In the genomic region with DNA sequence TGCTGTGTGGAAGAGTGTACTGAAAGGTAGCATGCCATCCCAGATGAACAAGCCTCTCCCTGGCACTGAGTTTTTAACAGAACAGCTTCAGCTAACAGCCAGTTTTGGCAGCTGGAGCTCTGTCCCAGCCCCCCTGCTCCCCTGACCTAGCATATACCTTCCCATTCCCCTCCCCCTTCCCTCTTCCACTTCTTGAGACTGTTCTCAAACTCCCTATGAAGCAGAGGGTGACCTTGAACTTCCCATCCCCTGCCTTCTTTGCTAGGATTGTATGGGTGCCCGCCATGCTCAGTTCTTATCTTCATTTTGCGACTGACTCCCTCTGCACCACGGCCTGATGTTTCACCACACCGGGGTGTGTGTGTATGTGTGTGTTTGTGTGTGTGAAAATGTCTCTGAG, we compare ENCODE assay signal across 25 mouse cellular contexts.
DNase-seq lines count a peak whose midpoint lies in the region; ATAC-seq lines count a peak whose summit lies in the region.
"Had no signal": no experiment of that assay in that cellular context is flagged by ENCODE, and none has a peak within 500 bp of the region (broad histone marks: within the 10 kb centered on the region; RNA-seq: fewer than 3 reads in every experiment).

No protein-coding gene starts in this region.

- no peak overlapping the region for H3K9ac ChIP-seq in forebrain, embryonic 11.5 days (ENCODE audit: low read length)
- no peak overlapping the region for H3K9ac ChIP-seq in forebrain, embryonic 15.5 days (replicated peaks)
- no peak overlapping the region for H3K9ac ChIP-seq in kidney, embryonic 14.5 days (ENCODE audit: low read depth, low read length)
- H3K9ac ChIP-seq in neural tube, embryonic 14.5 days (replicated peaks; ENCODE audit: low read depth, low read length), result no peak overlapping the region
- H3K9ac ChIP-seq in neural tube, embryonic 15.5 days (replicated peaks), result no peak overlapping the region
- H3K9ac ChIP-seq: embryonic facial prominence, embryonic 15.5 days; liver, embryonic 15.5 days; midbrain, embryonic 12.5 days had no signal

- H3K36me3 ChIP-seq in forebrain, embryonic 11.5 days (ENCODE audit: control insufficient read depth, insufficient read depth, low read length), result no peaks in the 10 kb centered on the region
- no peaks in the 10 kb centered on the region for H3K36me3 ChIP-seq in forebrain, embryonic 15.5 days
- no peaks in the 10 kb centered on the region for H3K36me3 ChIP-seq in kidney, embryonic 14.5 days (ENCODE audit: control insufficient read depth, insufficient read depth, low read length)
- no peaks in the 10 kb centered on the region for H3K36me3 ChIP-seq in neural tube, embryonic 14.5 days (ENCODE audit: control insufficient read depth, insufficient read depth, low read length)
- no peaks in the 10 kb centered on the region for H3K36me3 ChIP-seq in neural tube, embryonic 15.5 days
- H3K36me3 ChIP-seq in embryonic facial prominence, embryonic 10.5 days (replicated peaks), result no peaks in the 10 kb centered on the region
- H3K36me3 ChIP-seq: embryonic facial prominence, embryonic 15.5 days; G1E; heart, embryonic 10.5 days; liver, embryonic 15.5 days; midbrain, embryonic 12.5 days had no signal

- H3K4me1 ChIP-seq in forebrain, embryonic 11.5 days (replicated peaks; ENCODE audit: control insufficient read depth, insufficient read depth, low read length), result peaks cover 4% of the 10 kb centered on the region; the same call in 1 of the 2 replicates
- peaks cover 6% of the 10 kb centered on the region for H3K4me1 ChIP-seq in forebrain, embryonic 15.5 days
- H3K4me1 ChIP-seq in kidney, embryonic 14.5 days (ENCODE audit: control insufficient read depth, insufficient read depth, low read length), result peaks cover 28% of the 10 kb centered on the region
- H3K4me1 ChIP-seq in neural tube, embryonic 14.5 days (ENCODE audit: control insufficient read depth, insufficient read depth, low read length), result peaks cover 6% of the 10 kb centered on the region; the same call in 1 of the 2 replicates
- peaks cover 15% of the 10 kb centered on the region for H3K4me1 ChIP-seq in neural tube, embryonic 15.5 days
- peaks cover 38% of the 10 kb centered on the region for H3K4me1 ChIP-seq in embryonic facial prominence, embryonic 10.5 days

- H3K9me3 ChIP-seq in forebrain, embryonic 11.5 days (ENCODE audit: control insufficient read depth, low read length), result no peaks in the 10 kb centered on the region
- no peaks in the 10 kb centered on the region for H3K9me3 ChIP-seq in forebrain, embryonic 15.5 days
- no peaks in the 10 kb centered on the region for H3K9me3 ChIP-seq in kidney, embryonic 14.5 days (ENCODE audit: control insufficient read depth, low read length)
- H3K9me3 ChIP-seq in neural tube, embryonic 14.5 days (ENCODE audit: control insufficient read depth, low read length), result no peaks in the 10 kb centered on the region
- H3K9me3 ChIP-seq in neural tube, embryonic 15.5 days (replicated peaks), result no peaks in the 10 kb centered on the region
- no peaks in the 10 kb centered on the region for H3K9me3 ChIP-seq in embryonic facial prominence, embryonic 10.5 days
- H3K9me3 ChIP-seq: embryonic facial prominence, embryonic 15.5 days; G1E; heart, embryonic 10.5 days; liver, embryonic 15.5 days; midbrain, embryonic 12.5 days had no signal

- 0 out of 2 replicates have a peak, but pooled peaks have one; percentile 9 for ATAC-seq in forebrain, embryonic 11.5 days (replicated peaks; ENCODE audit: low FRiP score)
- no peak for ATAC-seq in forebrain, embryonic 15.5 days (replicated peaks)
- no peak for ATAC-seq in kidney, embryonic 14.5 days (ENCODE audit: low FRiP score, low TSS enrichment)
- 0 out of 2 replicates have a peak, but pooled peaks have one; percentile 38 for ATAC-seq in neural tube, embryonic 14.5 days (ENCODE audit: low read depth)
- ATAC-seq in neural tube, embryonic 15.5 days (ENCODE audit: low FRiP score), result no peak; the same call in 1 of the 2 replicates
- ATAC-seq: activated CD4-positive, CD25-positive, alpha-beta regulatory T cell, adult 4 months; hindbrain, postnatal 0 days; Patski had no signal

- no peak for DNase-seq in forebrain, embryonic 11.5 days (ENCODE audit: low spot score)
- DNase-seq in kidney, postnatal 10 days, result no peak
- no peak for DNase-seq in embryonic facial prominence, embryonic 10.5 days (ENCODE audit: low spot score)
- no peak for DNase-seq in spleen, postnatal 36 days (ENCODE audit: low spot score in 2 of 2)
- DNase-seq: cerebellum, adult 2 months; cerebellum, postnatal 25 days; gastrocnemius, adult 2 months; layer of hippocampus, adult 9-11 months; liver; right cerebral cortex, postnatal 25 days; spleen, adult 18-20 months; thymus, adult 18-20 months; thymus, postnatal 4 days had no signal

- no peak overlapping the region for H3K27ac ChIP-seq in forebrain, embryonic 11.5 days (ENCODE audit: low read depth, low read length)
- no peak overlapping the region for H3K27ac ChIP-seq in forebrain, embryonic 15.5 days (replicated peaks)
- H3K27ac ChIP-seq in kidney, embryonic 14.5 days (ENCODE audit: low read depth, low read length), result peak overlapping the region; percentile 30; the same call in 1 of the 2 replicates
- no peak overlapping the region for H3K27ac ChIP-seq in neural tube, embryonic 14.5 days (ENCODE audit: low read depth, low read length)
- H3K27ac ChIP-seq in neural tube, embryonic 15.5 days (replicated peaks), result no peak overlapping the region
- no peak overlapping the region for H3K27ac ChIP-seq in embryonic facial prominence, embryonic 10.5 days (replicated peaks)
- H3K27ac ChIP-seq: embryonic facial prominence, embryonic 15.5 days; gastrocnemius, adult 2 months; heart, embryonic 10.5 days; hindbrain, postnatal 0 days; liver, embryonic 15.5 days; midbrain, embryonic 12.5 days had no signal

- no peaks in the 10 kb centered on the region for H3K27me3 ChIP-seq in forebrain, embryonic 11.5 days (ENCODE audit: control insufficient read depth, insufficient read depth, low read length)
- H3K27me3 ChIP-seq in forebrain, embryonic 15.5 days, result no peaks in the 10 kb centered on the region
- no peaks in the 10 kb centered on the region for H3K27me3 ChIP-seq in kidney, embryonic 14.5 days (ENCODE audit: control insufficient read depth, insufficient read depth, low read length)
- no peaks in the 10 kb centered on the region for H3K27me3 ChIP-seq in neural tube, embryonic 14.5 days (ENCODE audit: control insufficient read depth, insufficient read depth, low read length)
- H3K27me3 ChIP-seq in neural tube, embryonic 15.5 days (replicated peaks), result no peaks in the 10 kb centered on the region; the same call in 1 of the 2 replicates
- peaks cover 7% of the 10 kb centered on the region; the same call in 1 of the 2 replicates for H3K27me3 ChIP-seq in embryonic facial prominence, embryonic 10.5 days (replicated peaks; ENCODE audit: low read depth, poor library complexity, severe bottlenecking)
- H3K27me3 ChIP-seq: embryonic facial prominence, embryonic 15.5 days; liver, embryonic 15.5 days; Patski had no signal

- 69% methylated on average over 4 of the region's 4 CpGs for WGBS in forebrain, embryonic 11.5 days
- WGBS in forebrain, embryonic 15.5 days, result 76% methylated on average over 4 of the region's 4 CpGs
- WGBS in kidney, embryonic 14.5 days, result 69% methylated on average over 4 of the region's 4 CpGs
- WGBS in neural tube, embryonic 14.5 days, result 76% methylated on average over 4 of the region's 4 CpGs
- WGBS in neural tube, embryonic 15.5 days, result 68% methylated on average over 4 of the region's 4 CpGs
- WGBS in embryonic facial prominence, embryonic 10.5 days, result 77% methylated on average over 4 of the region's 4 CpGs

- no peak overlapping the region for H3K4me2 ChIP-seq in forebrain, embryonic 11.5 days (ENCODE audit: low read depth, low read length, severe bottlenecking)
- no peak overlapping the region for H3K4me2 ChIP-seq in forebrain, embryonic 15.5 days (replicated peaks)
- H3K4me2 ChIP-seq in kidney, embryonic 14.5 days (replicated peaks; ENCODE audit: low read depth, low read length), result no peak overlapping the region
- H3K4me2 ChIP-seq in neural tube, embryonic 14.5 days (ENCODE audit: low read depth, low read length), result no peak overlapping the region
- no peak overlapping the region for H3K4me2 ChIP-seq in neural tube, embryonic 15.5 days
- H3K4me2 ChIP-seq: embryonic facial prominence, embryonic 15.5 days; liver, embryonic 15.5 days; midbrain, embryonic 12.5 days had no signal

- no peak overlapping the region for H3K4me3 ChIP-seq in forebrain, embryonic 11.5 days (ENCODE audit: low read depth, low read length)
- H3K4me3 ChIP-seq in forebrain, embryonic 15.5 days, result no peak overlapping the region
- H3K4me3 ChIP-seq in kidney, embryonic 14.5 days (ENCODE audit: low read length), result no peak overlapping the region
- no peak overlapping the region for H3K4me3 ChIP-seq in neural tube, embryonic 14.5 days (ENCODE audit: low read depth, low read length)
- no peak overlapping the region for H3K4me3 ChIP-seq in neural tube, embryonic 15.5 days (replicated peaks)
- H3K4me3 ChIP-seq in embryonic facial prominence, embryonic 10.5 days, result no peak overlapping the region
- H3K4me3 ChIP-seq: embryonic facial prominence, embryonic 15.5 days; gastrocnemius, adult 2 months; heart, embryonic 10.5 days; liver, embryonic 15.5 days; midbrain, embryonic 12.5 days had no signal

Comparison
In these comparisons a context has a peak if more than half of its experiments do, and no peak if none do; other contexts are left out.
1. ATAC-seq: peak in forebrain, embryonic 11.5 days (single experiment) and neural tube, embryonic 14.5 days (single experiment); none in forebrain, embryonic 15.5 days (single experiment), kidney, embryonic 14.5 days (single experiment) and neural tube, embryonic 15.5 days (single experiment).